Mouse (Mus musculus) heart, adult 2 months (tissue): Measurements from ENCODE around the gene Bcl11a.
"Not testable (repeated sequence)": the region's sequence is repeated elsewhere in the genome, so short reads cannot be mapped to it uniquely, and the experiment has no call there.

Source experiments
- CTCF ChIP-seq: fragments of 200-600 bp; IDR thresholded peaks from 2 replicates; pipeline ENCODE4 v1.8.1; 2022; ENCODE audit warnings: antibody characterized with exemption, mild to moderate bottlenecking, moderate library complexity
- EP300 ChIP-seq: fragments of 200-500 bp; IDR thresholded peaks from 2 replicates; pipeline ENCODE4 v1.6.1; 2011; ENCODE audit warnings: low read depth, low read length, control low read depth; ENCODE audit not compliant: insufficient read depth
- POLR2A ChIP-seq: fragments of 200-500 bp; IDR thresholded peaks from 2 replicates; pipeline ENCODE4 v1.6.1; 2011; ENCODE audit warnings: mild to moderate bottlenecking, low read depth, low read length, control low read depth; ENCODE audit not compliant: insufficient read depth

DNA sequence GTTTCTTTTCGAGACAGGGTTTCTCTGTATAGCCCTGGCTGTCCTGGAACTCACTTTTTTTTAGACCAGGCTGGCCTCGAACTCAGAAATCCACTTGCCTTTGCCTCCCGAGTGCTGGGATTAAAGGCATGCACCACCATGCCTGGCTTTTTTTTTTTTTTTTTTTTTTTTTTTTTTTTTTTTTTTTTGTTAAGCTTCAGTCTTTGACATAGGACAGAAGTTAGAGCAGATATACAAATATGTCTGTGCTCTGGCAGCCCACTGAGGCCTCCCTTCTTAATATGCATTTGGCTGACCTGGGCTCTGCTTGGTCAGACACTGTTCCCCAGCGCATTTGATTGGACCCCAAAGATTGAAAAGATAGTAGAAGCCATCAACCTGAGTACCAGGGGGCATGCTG, 51.0 kb downstream of the Bcl11a start:
- not testable (repeated sequence) for TF ChIP-seq EP300, CTCF, POLR2A
